In the genomic region with DNA sequence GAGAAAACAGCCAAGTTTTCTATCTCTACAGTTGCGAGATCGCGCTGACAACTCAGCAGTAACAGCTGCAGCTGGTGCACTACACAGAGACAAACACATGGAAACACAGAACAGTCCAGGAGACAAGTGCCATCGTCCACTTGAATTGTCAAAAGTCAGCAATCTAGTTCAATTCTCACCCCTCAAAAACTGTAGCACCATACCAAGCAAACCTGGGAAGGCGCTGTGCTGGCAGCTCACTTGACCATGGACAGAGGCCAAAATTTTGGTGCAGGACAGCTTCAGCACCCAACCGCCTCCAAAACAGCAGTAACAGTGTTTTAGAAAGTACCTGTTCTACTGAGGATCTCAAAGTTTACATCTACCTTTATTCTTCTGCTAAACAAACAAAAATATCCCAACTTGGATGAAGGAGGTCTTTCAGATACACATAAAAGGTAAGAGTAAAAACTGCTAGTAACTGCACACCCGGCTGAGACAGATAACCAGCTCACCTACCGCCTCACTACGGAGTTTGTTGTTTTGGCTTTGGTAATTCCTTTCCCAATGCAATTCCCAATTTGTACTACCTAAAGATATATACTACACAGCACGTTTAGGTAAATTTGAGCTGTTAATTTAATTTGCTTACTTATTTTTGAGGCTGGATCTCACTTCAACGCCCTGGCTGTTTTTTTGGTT, we compare ENCODE assay signal across 8 mouse cellular contexts. TPM values are rescaled to one million over a fixed set of nuclear protein-coding genes. Genes with fewer than 3 reads are reported as not detected.
DNase-seq lines count a peak whose midpoint lies in the region; ATAC-seq lines count a peak whose summit lies in the region.

No protein-coding gene starts in this region.

- DNase-seq in adrenal gland, adult (ENCODE audit: inconsistent age in 2 of 2, low spot score in 1 of 2): peak; percentile 39 to 84
- DNase-seq in adrenal gland, postnatal 4 days (ENCODE audit: low spot score in 2 of 2): no peak
- DNase-seq in cerebellum, adult 11-12 months: peak; percentile 58
- DNase-seq in gastrocnemius, postnatal 14 days: peak; percentile 68
- peak; percentile 53 for DNase-seq in kidney, adult 11 months
- DNase-seq in lung, adult 18-20 months: peak; percentile 46 to 63
- DNase-seq in right cerebral cortex, postnatal 14 days: peak; percentile 25

- intact Hi-C loops in gastrocnemius, postnatal 14 days (cut with DNase I; ENCODE audit: low total_unique reads): loop anchor here (10.0 kb wide), 1 partner anchor 129 kb away; no protein-coding TSS in a partner anchor

- ATAC-seq in activated CD4-positive, CD25-positive, alpha-beta regulatory T cell, adult 4 months: no peak

RNA-seq across cellular contexts. Expression of a gene that starts 11.6 kb away (rescaled TPM):
- 10 to 100 TPM; 36.9 to 40.5 TPM for total RNA-seq in adrenal gland, postnatal 4 days (2021)
- 10 to 100 TPM; 68.7 to 92.7 TPM for total RNA-seq in gastrocnemius, postnatal 14 days (2021)
- polyA plus RNA-seq in activated CD4-positive, CD25-positive, alpha-beta regulatory T cell, adult 4 months (2017; shearing (Covaris generic)): 10 to 100 TPM; 50.6 to 63.3 TPM

Comparison
In these comparisons a context has a peak if more than half of its experiments do, and no peak if none do; other contexts are left out.
1. DNase-seq: peak in adrenal gland, adult (2 of 2), cerebellum, adult 11-12 months (single experiment), gastrocnemius, postnatal 14 days (single experiment), kidney, adult 11 months (single experiment), lung, adult 18-20 months (2 of 2) and right cerebral cortex, postnatal 14 days (single experiment); none in adrenal gland, postnatal 4 days (0 of 2).